Mouse (Mus musculus) embryonic facial prominence, embryonic 13.5 days (tissue): ENCODE results near the gene Rfc4. TPM values are rescaled to one million over a fixed set of nuclear protein-coding genes. Genes with fewer than 3 reads are reported as not detected.

ENCODE experiments used
- microRNA-seq: library from miRNA; unstranded; fragments of <30 nt; microRNA quantifications from one replicate; pipeline ENCODE4, GENCODE M21; 2016
- polyA plus RNA-seq: library from polyadenylated mRNA; unstranded; fragments of >200 nt; fragmentation: Nextera tagmentation; extraction: Ambion mirVana; gene quantifications from 2 replicates; pipeline ENCODE4 v1.2.1, GENCODE M21; 2015

Gene Rfc4
- polyA plus RNA-seq, 1 experiment from 2014 or later: 125 TPM

Small RNA genes lying within 50 kb of the gene (microRNA-seq; reads per million reads assigned to microRNA genes)
- not detected for gene Gm49346

Other genes with a start within 250 kb of the Rfc4 start
- 34.8 TPM in 1 of 2 replicates, not detected in the other for gene Ahsg, start 236.5 kb downstream of the Rfc4 start, polyA plus RNA-seq
- 0.51 and 1.2 TPM in 2 replicates for gene Fetub, start 209.4 kb downstream of the Rfc4 start, polyA plus RNA-seq
- gene Hrg, start 176.7 kb downstream of the Rfc4 start, polyA plus RNA-seq: not detected in 2 replicates
- gene Kng2, start 98.3 kb downstream of the Rfc4 start, polyA plus RNA-seq: 0.13 and 1.9 TPM in 2 replicates
- 10.7 TPM in 1 of 2 replicates, not detected in the other for gene Kng1, start 69.9 kb downstream of the Rfc4 start, polyA plus RNA-seq
- gene Eif4a2, start 20.3 kb downstream of the Rfc4 start, polyA plus RNA-seq: 255 and 283 TPM in 2 replicates
- not detected in 2 replicates for gene Adipoq, start 18.8 kb upstream of the Rfc4 start, polyA plus RNA-seq
- 17.2 and 19.6 TPM in 2 replicates for gene St6gal1, start 97.0 kb upstream of the Rfc4 start, polyA plus RNA-seq